Mouse (Mus musculus): ENCODE data around the gene Ptprr. TPM values are rescaled to one million over a fixed set of nuclear protein-coding genes. Genes with fewer than 3 reads are reported as not detected.

The Ptprr gene
- polyA plus RNA-seq, 1 experiment from 2014 or later, result 15.0 TPM

DNA sequence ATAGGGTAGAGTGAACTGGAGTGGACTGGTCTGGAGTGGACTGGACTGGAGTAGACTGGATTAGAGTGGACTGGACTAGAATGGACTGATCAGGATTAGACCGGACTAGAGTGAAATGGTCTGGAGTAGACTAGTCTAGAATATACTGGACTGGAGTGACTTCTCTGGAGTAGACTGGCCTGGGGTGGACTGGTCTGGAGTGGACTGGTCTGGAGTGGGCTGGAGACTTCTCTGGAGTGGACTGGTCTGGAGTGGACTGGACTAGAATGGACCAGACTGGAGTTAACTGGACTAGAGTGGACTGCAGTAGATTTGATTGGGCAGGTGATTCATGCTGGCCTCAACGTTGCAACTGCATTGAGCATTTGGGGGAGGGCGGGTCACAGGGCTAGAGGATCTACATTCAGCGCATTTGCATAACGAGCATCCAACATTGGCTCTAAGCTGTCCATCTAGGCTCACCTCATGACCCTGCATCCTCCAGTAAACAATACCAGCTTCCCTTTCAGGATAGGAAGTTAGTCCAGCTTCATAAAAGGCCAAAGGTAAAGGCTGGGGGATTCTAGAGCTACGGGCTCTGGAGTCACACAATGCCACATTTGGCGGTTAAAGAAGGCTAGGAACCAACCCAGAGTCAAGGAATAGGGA, 268.8 kb downstream of the Ptprr start:
- no peak for ATAC-seq (ENCODE audit: low FRiP score)
- 90% methylated on average over 7 of the region's 7 CpGs for WGBS
- H3K27me3 ChIP-seq, result no peaks in the 10 kb centered on the region

DNA sequence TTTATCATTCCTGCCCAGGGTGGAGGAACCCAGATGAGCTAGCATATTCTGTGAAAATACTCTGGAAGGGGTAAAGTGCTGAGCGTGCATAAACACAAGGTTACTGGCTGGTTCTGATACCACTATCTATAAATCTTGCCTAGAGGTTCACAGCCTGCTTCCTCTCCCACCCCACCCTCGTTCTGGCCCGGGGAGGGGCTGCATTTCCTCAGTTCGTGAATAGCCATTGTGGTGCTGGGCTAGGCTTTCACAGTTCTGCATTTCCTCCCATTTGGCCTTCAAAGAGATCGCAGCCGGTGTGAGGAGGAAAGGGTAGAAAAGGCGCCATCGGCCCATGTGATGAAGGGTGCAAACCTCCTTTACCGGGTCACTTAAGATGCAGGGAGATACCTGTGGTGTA, 270.1 kb downstream of the Ptprr start:
- no peak overlapping the region for H3K9ac ChIP-seq
- ATAC-seq (ENCODE audit: low FRiP score), result no peak
- 72% methylated on average over 9 of the region's 9 CpGs for WGBS
- no peaks in the 10 kb centered on the region for H3K4me1 ChIP-seq (replicated peaks)
- no peak overlapping the region for H3K4me3 ChIP-seq
- H3K36me3 ChIP-seq, result no peaks in the 10 kb centered on the region
- H3K27ac ChIP-seq, result no peak overlapping the region
- H3K27me3 ChIP-seq, result no peaks in the 10 kb centered on the region
- H3K4me2 ChIP-seq, result no peak overlapping the region
- H3K9me3 ChIP-seq, result no peaks in the 10 kb centered on the region

More for the DNA sequence above, 268.8 kb downstream of the Ptprr start:
- Histone ChIP-seq H3K4me2 (no peak overlapping the region), H3K4me3 (no peak overlapping the region), H3K36me3 (no peaks in the 10 kb centered on the region), H3K9me3 (no peaks in the 10 kb centered on the region), H3K4me1 (replicated peaks) (no peaks in the 10 kb centered on the region), H3K27ac (no peak overlapping the region), H3K9ac (no peak overlapping the region)

- WGBS, result 84% methylated on average over 4 of the region's 4 CpGs
- Histone ChIP-seq H3K4me2 (no peak overlapping the region), H3K4me3 (no peak overlapping the region), H3K27me3 (no peaks in the 10 kb centered on the region), H3K36me3 (no peaks in the 10 kb centered on the region), H3K9ac (no peak overlapping the region), H3K4me1 (replicated peaks) (no peaks in the 10 kb centered on the region), H3K27ac (no peak overlapping the region), H3K9me3 (no peaks in the 10 kb centered on the region)
- no peak for ATAC-seq (ENCODE audit: low FRiP score)
These were observed 272.5 kb downstream of the Ptprr start for GRCm38 (mm10) chr10:116290483-116290882.

DNA sequence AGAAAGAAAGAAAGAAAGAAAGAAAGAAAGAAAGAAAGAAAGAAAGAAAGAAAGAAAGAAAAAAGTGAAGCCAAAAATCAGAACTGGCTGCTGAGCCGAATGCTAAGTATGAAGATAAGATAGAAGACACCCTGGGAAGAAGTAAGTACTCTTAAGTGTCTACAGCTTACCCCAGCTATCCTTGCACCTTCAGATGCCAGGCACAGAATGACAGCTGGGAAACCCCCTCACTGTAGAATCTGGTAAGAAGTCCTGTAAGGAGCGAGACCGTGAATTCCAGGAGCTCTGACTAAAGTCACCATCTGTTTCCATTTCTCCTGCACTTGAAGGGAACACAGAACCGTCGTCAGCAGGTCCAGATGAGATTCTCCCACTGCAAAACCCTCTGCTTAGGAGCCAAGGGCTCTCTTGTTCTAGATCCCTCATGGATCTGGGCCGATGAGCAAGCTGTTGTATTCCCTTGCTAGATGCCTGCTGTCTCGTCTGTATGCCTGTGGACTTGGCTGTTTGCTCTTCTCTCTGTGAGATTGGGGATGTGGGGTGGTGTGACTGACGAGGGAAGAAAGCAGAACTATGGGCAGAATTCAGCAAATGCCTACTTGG, 273.2 kb downstream of the Ptprr start:
- 79% methylated on average over 8 of the region's 8 CpGs for WGBS

GRCm38 (mm10) chr10:116296439-116296838, 278.4 kb downstream of the Ptprr start:
- Histone ChIP-seq H3K9me3 (no peaks in the 10 kb centered on the region), H3K27me3 (peaks cover 11% of the 10 kb centered on the region), H3K27ac (no peak overlapping the region), H3K9ac (no peak overlapping the region), H3K4me1 (replicated peaks) (peaks cover 5% of the 10 kb centered on the region), H3K36me3 (no peaks in the 10 kb centered on the region), H3K4me2 (no peak overlapping the region), H3K4me3 (no peak overlapping the region)
- no peak for ATAC-seq (ENCODE audit: low FRiP score)
- 87% methylated on average over 4 of the region's 4 CpGs for WGBS

More for the DNA sequence above, 273.2 kb downstream of the Ptprr start:
- H3K4me3 ChIP-seq, result no peak overlapping the region
- H3K9me3 ChIP-seq, result no peaks in the 10 kb centered on the region
- no peak overlapping the region for H3K4me2 ChIP-seq
- H3K27ac ChIP-seq, result no peak overlapping the region
- no peaks in the 10 kb centered on the region for H3K4me1 ChIP-seq (replicated peaks)
- no peaks in the 10 kb centered on the region for H3K27me3 ChIP-seq
- no peak for ATAC-seq (ENCODE audit: low FRiP score)
- no peak overlapping the region for H3K9ac ChIP-seq
- no peaks in the 10 kb centered on the region for H3K36me3 ChIP-seq

- ATAC-seq (ENCODE audit: low FRiP score), result no peak
- Histone ChIP-seq H3K9ac (no peak overlapping the region), H3K27ac (no peak overlapping the region), H3K36me3 (no peaks in the 10 kb centered on the region), H3K4me2 (no peak overlapping the region), H3K4me1 (replicated peaks) (peaks cover 11% of the 10 kb centered on the region), H3K9me3 (no peaks in the 10 kb centered on the region), H3K4me3 (no peak overlapping the region), H3K27me3 (peaks cover 24% of the 10 kb centered on the region)
- 83% methylated on average over 12 of the region's 12 CpGs for WGBS
These were observed 279.8 kb downstream of the Ptprr start for GRCm38 (mm10) chr10:116297854-116298253.

DNA sequence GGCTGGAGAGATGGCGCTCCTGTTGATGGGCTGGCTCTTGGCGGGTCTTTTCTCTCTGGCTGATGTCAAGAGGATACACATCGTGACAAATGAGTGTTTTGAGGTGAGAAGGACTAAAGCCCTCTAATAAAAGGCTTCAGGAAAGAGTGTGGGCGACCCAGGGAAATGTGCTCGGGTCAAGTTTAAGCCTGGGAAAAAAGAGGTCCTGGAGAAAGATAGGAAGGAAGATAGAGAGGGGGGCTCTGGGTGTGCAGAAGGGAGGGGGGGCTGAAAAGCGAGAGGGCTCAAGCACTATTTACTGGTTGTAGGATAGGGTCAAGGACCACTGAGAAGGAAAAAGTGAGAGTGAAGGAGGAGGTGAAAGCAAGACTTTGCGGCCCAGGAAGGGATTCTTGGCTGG, 282.8 kb downstream of the Ptprr start:
- WGBS, result 7% methylated on average over 7 of the region's 7 CpGs
- Histone ChIP-seq H3K4me2 (peak overlapping the region; percentile 98), H3K27me3 (peaks cover 30% of the 10 kb centered on the region), H3K27ac (no peak overlapping the region), H3K4me3 (peak overlapping the region; percentile 49), H3K9ac (peak overlapping the region; percentile 71), H3K36me3 (no peaks in the 10 kb centered on the region), H3K4me1 (replicated peaks) (peaks cover 11% of the 10 kb centered on the region), H3K9me3 (no peaks in the 10 kb centered on the region)
- no peak for ATAC-seq (ENCODE audit: low FRiP score)

GRCm38 (mm10) chr10:116301258-116301657, 283.2 kb downstream of the Ptprr start:
- WGBS, result 0% methylated on average over 29 of the region's 36 CpGs
- Histone ChIP-seq H3K4me1 (replicated peaks) (peaks cover 11% of the 10 kb centered on the region), H3K27me3 (peaks cover 30% of the 10 kb centered on the region), H3K9me3 (no peaks in the 10 kb centered on the region), H3K27ac (no peak overlapping the region), H3K9ac (peak overlapping the region; percentile 71), H3K36me3 (no peaks in the 10 kb centered on the region), H3K4me2 (peak overlapping the region; percentile 98), H3K4me3 (peak overlapping the region; percentile 49)
- no peak for ATAC-seq (ENCODE audit: low FRiP score)

- no peak overlapping the region for H3K4me2 ChIP-seq
- WGBS, result 94% methylated on average over 4 of the region's 4 CpGs
These were observed 286.3 kb downstream of the Ptprr start for GRCm38 (mm10) chr10:116304355-116304754.

GRCm38 (mm10) chr10:116309460-116309859, 291.4 kb downstream of the Ptprr start:
- Histone ChIP-seq H3K4me1 (replicated peaks) (no peaks in the 10 kb centered on the region), H3K36me3 (no peaks in the 10 kb centered on the region), H3K9me3 (no peaks in the 10 kb centered on the region), H3K9ac (no peak overlapping the region), H3K4me3 (no peak overlapping the region), H3K27me3 (0 out of 2 replicates have a peak, but pooled peaks cover 4% of the 10 kb centered on the region), H3K4me2 (no peak overlapping the region), H3K27ac (no peak overlapping the region)
- no peak for ATAC-seq (ENCODE audit: low FRiP score)
- WGBS, result 85% methylated on average over 2 of the region's 2 CpGs

More at GRCm38 (mm10) chr10:116304355-116304754, 286.3 kb downstream of the Ptprr start:
- no peak for ATAC-seq (ENCODE audit: low FRiP score)
- Histone ChIP-seq H3K27me3 (peaks cover 29% of the 10 kb centered on the region), H3K36me3 (no peaks in the 10 kb centered on the region), H3K9ac (no peak overlapping the region), H3K4me3 (no peak overlapping the region), H3K9me3 (no peaks in the 10 kb centered on the region), H3K4me1 (replicated peaks) (peaks cover 11% of the 10 kb centered on the region), H3K27ac (no peak overlapping the region)

GRCm38 (mm10) chr10:116310516-116311210, 292.6 kb downstream of the Ptprr start:
- no peak overlapping the region for H3K27ac ChIP-seq
- no peak overlapping the region for H3K4me3 ChIP-seq
- WGBS, result 61% methylated on average over 11 of the region's 11 CpGs
- H3K36me3 ChIP-seq, result no peaks in the 10 kb centered on the region
- 0 out of 2 replicates have a peak, but pooled peaks cover 4% of the 10 kb centered on the region for H3K27me3 ChIP-seq
- no peak overlapping the region for H3K4me2 ChIP-seq
- no peak overlapping the region for H3K9ac ChIP-seq
- no peaks in the 10 kb centered on the region for H3K9me3 ChIP-seq
- no peaks in the 10 kb centered on the region for H3K4me1 ChIP-seq (replicated peaks)
- ATAC-seq (ENCODE audit: low FRiP score), result no peak

GRCm38 (mm10) chr10:116319246-116319645, 301.2 kb downstream of the Ptprr start:
- 23% methylated on average over 12 of the region's 12 CpGs for WGBS
- Histone ChIP-seq H3K27ac (no peak overlapping the region), H3K9me3 (no peaks in the 10 kb centered on the region), H3K27me3 (no peaks in the 10 kb centered on the region), H3K9ac (no peak overlapping the region), H3K4me3 (no peak overlapping the region), H3K4me2 (no peak overlapping the region), H3K4me1 (replicated peaks) (no peaks in the 10 kb centered on the region), H3K36me3 (no peaks in the 10 kb centered on the region)
- no peak for ATAC-seq (ENCODE audit: low FRiP score)
